Mouse (Mus musculus) cerebral cortex, adult 2 months (tissue): ENCODE results near the gene Gfap.

Source experiments
- WGBS: fragments of 180-500 bp; shearing (Covaris S2); methylation state at CpG from one replicate; pipeline ENCODE4 v1.1.7; 2018; 5-methylcytosine and 5-hydroxymethylcytosine counted together

Gene Gfap

GRCm38 (mm10) chr11:102900763-102901162 is at the start of gene Gfap:
Gfap (minus strand) TSS chr11:102900912.
- WGBS, result 10% methylated on average over 7 of the region's 7 CpGs

GRCm38 (mm10) chr11:102948043-102948961 is 47.6 kb upstream of the Gfap start:
- WGBS, result 8% methylated on average over 51 of the region's 51 CpGs

GRCm38 (mm10) chr11:102946992-102947343 is 46.3 kb upstream of the Gfap start:
- 32% methylated on average over 8 of the region's 8 CpGs for WGBS

GRCm38 (mm10) chr11:102946265-102946991 is 45.7 kb upstream of the Gfap start, which contains the start of gene C1ql1:
C1ql1 (minus strand) TSS chr11:102946688.
- WGBS, result 1% methylated on average over 83 of the region's 87 CpGs

GRCm38 (mm10) chr11:102945306-102946264 is 44.9 kb upstream of the Gfap start:
- WGBS, result 2% methylated on average over 54 of the region's 54 CpGs

- 78% methylated on average over 6 of the region's 6 CpGs for WGBS
Observed at GRCm38 (mm10) chr11:102941236-102941635, 40.5 kb upstream of the Gfap start.

GRCm38 (mm10) chr11:102939024-102939675 is 38.4 kb upstream of the Gfap start:
- WGBS, result 29% methylated on average over 13 of the region's 13 CpGs

GRCm38 (mm10) chr11:102937529-102938182 is 36.9 kb upstream of the Gfap start:
- 75% methylated on average over 3 of the region's 3 CpGs for WGBS

- WGBS, result 64% methylated on average over 4 of the region's 4 CpGs
Observed at GRCm38 (mm10) chr11:102936272-102936671, 35.6 kb upstream of the Gfap start.

GRCm38 (mm10) chr11:102930672-102931071 is 30.0 kb upstream of the Gfap start:
- 85% methylated on average over 10 of the region's 10 CpGs for WGBS

GRCm38 (mm10) chr11:102925351-102925717 is 24.6 kb upstream of the Gfap start:
- 1% methylated on average over 10 of the region's 10 CpGs for WGBS

GRCm38 (mm10) chr11:102924557-102925350 is 24.0 kb upstream of the Gfap start, which contains the start of gene Kif18b:
Kif18b (minus strand) TSS chr11:102925124.
- WGBS, result under 1% methylated on average over 62 of the region's 62 CpGs

GRCm38 (mm10) chr11:102921491-102921890 is 20.8 kb upstream of the Gfap start:
- WGBS, result 80% methylated on average over 6 of the region's 6 CpGs

GRCm38 (mm10) chr11:102918077-102918476 is 17.4 kb upstream of the Gfap start:
- WGBS, result 86% methylated on average over 4 of the region's 4 CpGs

GRCm38 (mm10) chr11:102915380-102915779 is 14.7 kb upstream of the Gfap start:
- whole genome bisulfite sequencing, result 93% methylated on average over 9 of the region's 9 CpGs

GRCm38 (mm10) chr11:102911376-102911775 is 10.7 kb upstream of the Gfap start:
- WGBS, result 41% methylated on average over 7 of the region's 7 CpGs

- 85% methylated on average over 7 of the region's 7 CpGs for WGBS
Observed at GRCm38 (mm10) chr11:102903654-102904053, 2.9 kb upstream of the Gfap start.

GRCm38 (mm10) chr11:102902107-102902506 is 1.4 kb upstream of the Gfap start:
- WGBS, result 92% methylated on average over 5 of the region's 5 CpGs

GRCm38 (mm10) chr11:102901199-102901598 is 487 bp upstream of the Gfap start:
- WGBS, result 31% methylated on average over 4 of the region's 4 CpGs

GRCm38 (mm10) chr11:102898408-102898807 is 2.3 kb downstream of the Gfap start:
- 58% methylated on average over 9 of the region's 9 CpGs for WGBS
